In genomic region chr17:3114720-3115379, GRCm38 (mm10) we compare ENCODE assay signal across 7 mouse cellular contexts. TPM values are rescaled to one million over a fixed set of nuclear protein-coding genes. Genes with fewer than 3 reads are reported as not detected.
A peak's percentile ranks its signal among the peaks of the same experiment; 100 is the strongest.
DNase-seq lines count a peak whose midpoint lies in the region; ATAC-seq and TF ChIP-seq lines count a peak whose summit lies in the region.

Gene Scaf8, plus strand, starts transcription at chr17:3114972.

- WGBS in embryonic facial prominence, embryonic 11.5 days: under 1% methylated on average over 85 of the region's 91 CpGs
- 1% methylated on average over 87 of the region's 91 CpGs for WGBS in kidney, adult 2 months
- under 1% methylated on average over 56 of the region's 91 CpGs for WGBS in limb, embryonic 12.5 days
- WGBS in midbrain, embryonic 15.5 days: under 1% methylated on average over 88 of the region's 91 CpGs
- WGBS in spleen, adult 2 months: 1% methylated on average over 79 of the region's 91 CpGs

- peak; percentile 94 for DNase-seq in adrenal gland, postnatal 14 days
- DNase-seq in embryonic facial prominence, embryonic 11.5 days (ENCODE audit: low spot score): peak; percentile 93
- DNase-seq in heart, adult 11 months: peak; percentile 99
- DNase-seq in kidney, adult 2 months: peak; percentile 95
- peak; percentile 79 to 86 for DNase-seq in spleen, adult 2 months (ENCODE audit: low read depth in 1 of 2, low spot score in 2 of 2)

- H3K9ac ChIP-seq in embryonic facial prominence, embryonic 11.5 days (replicated peaks; ENCODE audit: low read length): peak within 1 kb of the TSS; percentile 98
- peak within 1 kb of the TSS; percentile 98 for H3K9ac ChIP-seq in limb, embryonic 12.5 days (replicated peaks)
- H3K9ac ChIP-seq in midbrain, embryonic 15.5 days: peak within 1 kb of the TSS; percentile 97

- H3K9me3 ChIP-seq in embryonic facial prominence, embryonic 11.5 days (replicated peaks; ENCODE audit: control insufficient read depth, low read length): no peaks in the 10 kb centered on the region
- no peaks in the 10 kb centered on the region for H3K9me3 ChIP-seq in limb, embryonic 12.5 days
- H3K9me3 ChIP-seq in midbrain, embryonic 15.5 days: no peaks in the 10 kb centered on the region

- H3K4me1 ChIP-seq in embryonic facial prominence, embryonic 11.5 days (ENCODE audit: control insufficient read depth, insufficient read depth, low read length): no peaks in the 10 kb centered on the region
- peaks cover 11% of the 10 kb centered on the region; the same call in 1 of the 2 replicates for H3K4me1 ChIP-seq in kidney, adult 2 months (ENCODE audit: control insufficient read depth, insufficient read depth, low read length)
- H3K4me1 ChIP-seq in limb, embryonic 12.5 days (replicated peaks): peaks cover 6% of the 10 kb centered on the region
- H3K4me1 ChIP-seq in midbrain, embryonic 15.5 days: peaks cover 34% of the 10 kb centered on the region
- H3K4me1 ChIP-seq in spleen, adult 2 months (ENCODE audit: control insufficient read depth, insufficient read depth, insufficient read length): peaks cover 16% of the 10 kb centered on the region

- ATAC-seq in embryonic facial prominence, embryonic 11.5 days (replicated peaks; ENCODE audit: insufficient number of reproducible peaks, low FRiP score, low TSS enrichment, low read depth): peak; percentile 96
- ATAC-seq in limb, embryonic 12.5 days (ENCODE audit: insufficient number of reproducible peaks, insufficient read depth, low FRiP score, low TSS enrichment, low read depth): peak; percentile 97
- ATAC-seq in midbrain, embryonic 15.5 days (replicated peaks): peak; percentile 96

- peak within 1 kb of the TSS; percentile 58 for H3K4me2 ChIP-seq in embryonic facial prominence, embryonic 11.5 days (ENCODE audit: low read depth, low read length)
- H3K4me2 ChIP-seq in limb, embryonic 12.5 days: peak within 1 kb of the TSS; percentile 73
- H3K4me2 ChIP-seq in midbrain, embryonic 15.5 days: peak within 1 kb of the TSS; percentile 60

- H3K27me3 ChIP-seq in embryonic facial prominence, embryonic 11.5 days (ENCODE audit: control insufficient read depth, insufficient read depth, low read length): no peaks in the 10 kb centered on the region
- no peaks in the 10 kb centered on the region for H3K27me3 ChIP-seq in kidney, adult 2 months (replicated peaks; ENCODE audit: control insufficient read depth, insufficient read depth, low read length)
- H3K27me3 ChIP-seq in limb, embryonic 12.5 days: no peaks in the 10 kb centered on the region
- H3K27me3 ChIP-seq in midbrain, embryonic 15.5 days (replicated peaks): no peaks in the 10 kb centered on the region
- no peaks in the 10 kb centered on the region for H3K27me3 ChIP-seq in spleen, adult 2 months (ENCODE audit: control insufficient read depth, insufficient read depth, low read length)

- peak within 1 kb of the TSS; percentile 96 for H3K4me3 ChIP-seq in embryonic facial prominence, embryonic 11.5 days (ENCODE audit: low read depth, low read length)
- H3K4me3 ChIP-seq in kidney, adult 2 months (ENCODE audit: insufficient read depth, low read depth, low read length): peak within 1 kb of the TSS; percentile 99
- H3K4me3 ChIP-seq in limb, embryonic 12.5 days (replicated peaks): peak within 1 kb of the TSS; percentile 98
- H3K4me3 ChIP-seq in midbrain, embryonic 15.5 days: peak within 1 kb of the TSS; percentile 82
- H3K4me3 ChIP-seq in spleen, adult 2 months (ENCODE audit: extremely low read depth, insufficient read depth, insufficient read length): peak within 1 kb of the TSS; percentile 91

- no peaks in the 10 kb centered on the region for H3K36me3 ChIP-seq in embryonic facial prominence, embryonic 11.5 days (replicated peaks; ENCODE audit: control insufficient read depth, insufficient read depth, low read depth, low read length)
- H3K36me3 ChIP-seq in kidney, adult 2 months (ENCODE audit: control insufficient read depth, insufficient read depth, low read length): no peaks in the 10 kb centered on the region
- H3K36me3 ChIP-seq in limb, embryonic 12.5 days: peaks cover 6% of the 10 kb centered on the region
- no peaks in the 10 kb centered on the region for H3K36me3 ChIP-seq in midbrain, embryonic 15.5 days (replicated peaks)
- H3K36me3 ChIP-seq in spleen, adult 2 months (ENCODE audit: control insufficient read depth, insufficient read depth, low read length): no peaks in the 10 kb centered on the region

- peak; percentile 66 for TF ChIP-seq CTCF in kidney, adult 2 months (conservative IDR thresholded peaks at IDR 0.05; ENCODE audit: insufficient read depth, insufficient read length, low read depth, low read length)
- TF ChIP-seq CTCF in spleen, adult 2 months (IDR thresholded peaks at IDR 0.05; ENCODE audit: extremely low read depth, insufficient read depth, insufficient read length, insufficient replicate concordance): peak; percentile 74

- peak within 1 kb of the TSS; percentile 99 for H3K27ac ChIP-seq in embryonic facial prominence, embryonic 11.5 days (replicated peaks; ENCODE audit: low read depth, low read length)
- peak within 1 kb of the TSS; percentile 100 for H3K27ac ChIP-seq in kidney, adult 2 months (ENCODE audit: insufficient read depth, low read depth, low read length)
- H3K27ac ChIP-seq in limb, embryonic 12.5 days: peak within 1 kb of the TSS; percentile 99
- peak within 1 kb of the TSS; percentile 99 for H3K27ac ChIP-seq in midbrain, embryonic 15.5 days
- peak within 1 kb of the TSS; percentile 99 for H3K27ac ChIP-seq in spleen, adult 2 months (ENCODE audit: insufficient read depth, low read length)

- peak; percentile 12 for TF ChIP-seq POLR2A in kidney, adult 2 months (IDR thresholded peaks at IDR 0.05; ENCODE audit: low read depth, low read length)
- peak; percentile 24; the same call in 1 of the 2 replicates for TF ChIP-seq POLR2A in spleen, adult 2 months (IDR thresholded peaks at IDR 0.05; ENCODE audit: low read depth, low read length)

RNA-seq across cellular contexts. Expression of gene Scaf8, which starts in this region (rescaled TPM):
- 40.4 and 44.0 TPM in 2 replicates for total RNA-seq in adrenal gland, postnatal 14 days (2021)
- 25.6 and 28.5 TPM in 2 replicates for polyA plus RNA-seq in embryonic facial prominence, embryonic 11.5 days (2014; fragmentation: Nextera tagmentation; extraction: Ambion mirVana)
- polyA plus RNA-seq in kidney, adult 2 months (2012; rRNA removed): 21.9 and 22.6 TPM in 2 replicates
- polyA plus RNA-seq in limb, embryonic 12.5 days (2016; fragmentation: Nextera tagmentation; extraction: Ambion mirVana): 28.8 and 29.6 TPM in 2 replicates
- polyA plus RNA-seq in midbrain, embryonic 15.5 days (2015; fragmentation: Nextera tagmentation; extraction: Ambion mirVana): 16.9 and 18.4 TPM in 2 replicates
- 18.6 and 24.2 TPM in 2 replicates for polyA plus RNA-seq in spleen, adult 2 months (2012; rRNA removed)

Comparison
In these comparisons a context has a peak if more than half of its experiments do, and no peak if none do; other contexts are left out.
1. Peak in every context shown above with its lines: DNase-seq, ATAC-seq, H3K4me3 ChIP-seq and H3K27ac ChIP-seq.